Mouse (Mus musculus) mouse embryonic stem cell (cell line): ENCODE data around the gene Lrrc36.

Source experiments
- in situ Hi-C, 2 experiments: fragments of 300-500 bp; cut with MboI; formaldehyde crosslinking; loops; 1 replicate in 1 of 2; 3 replicates in 1 of 2; pipeline ENCODE4 v1.14.3; 2019 to 2020; ENCODE audit warnings: low sequenced_read_pairs in 2 of 2, low pct_unique_long_range_greater_than_20kb in 1 of 2, mixed read lengths in 1 of 2; ENCODE audit not compliant: unreplicated experiment in 1 of 2

Gene Lrrc36

DNA sequence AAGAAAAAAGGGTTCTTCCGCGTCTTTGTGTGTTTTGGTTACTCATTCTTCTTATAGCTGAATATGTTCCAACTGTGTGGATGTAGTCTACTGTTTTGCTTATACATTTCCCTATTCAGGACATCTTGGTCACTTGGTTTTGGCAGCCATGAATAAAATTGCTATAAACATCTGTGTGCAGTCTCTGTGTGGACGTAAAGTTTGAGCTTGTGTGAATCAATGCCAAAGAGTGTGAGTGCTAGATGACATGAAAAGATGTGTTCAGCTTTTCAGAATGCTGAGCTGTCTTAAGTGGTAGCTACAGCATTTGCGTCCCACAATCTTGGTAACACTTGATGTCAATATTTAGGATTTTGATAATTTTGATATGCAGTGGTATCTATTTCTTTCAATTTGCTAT is 6.4 kb downstream of the Lrrc36 start:
- in situ Hi-C loops, result no loop called here

DNA sequence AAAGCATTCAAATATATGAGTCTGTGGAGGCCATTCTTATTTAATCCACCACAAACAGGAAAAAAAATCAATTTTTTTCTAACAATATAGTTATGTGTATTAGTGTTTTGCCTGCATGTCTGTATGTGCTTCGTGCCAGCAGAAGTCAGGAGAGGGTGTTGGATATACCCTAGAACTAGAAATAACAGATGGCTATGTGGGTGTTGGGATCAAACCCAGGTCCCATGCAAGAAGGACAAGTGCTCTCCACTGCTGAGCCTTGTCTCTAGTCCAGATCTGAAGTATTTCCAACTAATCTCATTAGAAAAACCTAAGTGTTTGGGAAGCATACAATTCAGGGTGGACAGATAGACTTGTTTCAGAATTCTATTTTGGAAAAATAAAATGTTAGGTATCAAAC is 8.6 kb downstream of the Lrrc36 start:
- in situ Hi-C loops, result no loop called here

DNA sequence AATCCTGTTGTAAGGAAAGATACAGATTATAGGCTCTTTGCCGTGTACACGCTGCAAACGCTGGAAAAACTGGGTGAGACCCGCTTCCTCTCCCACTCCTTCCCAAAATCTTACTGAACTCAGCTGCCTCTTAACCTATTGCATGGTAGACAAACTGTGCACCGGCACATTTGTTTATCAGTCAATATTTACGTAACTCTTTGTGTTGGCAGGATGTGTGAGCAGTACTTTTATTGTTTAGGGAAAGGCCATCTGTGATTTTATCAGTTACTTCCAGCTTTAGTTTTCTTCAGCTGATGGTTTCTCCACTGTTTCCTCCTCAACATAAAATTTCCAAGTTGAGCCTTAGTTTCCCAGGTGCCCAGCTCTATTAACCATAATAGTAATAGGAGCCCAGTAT is 13.5 kb downstream of the Lrrc36 start:
- in situ Hi-C loops, result no loop called here

DNA sequence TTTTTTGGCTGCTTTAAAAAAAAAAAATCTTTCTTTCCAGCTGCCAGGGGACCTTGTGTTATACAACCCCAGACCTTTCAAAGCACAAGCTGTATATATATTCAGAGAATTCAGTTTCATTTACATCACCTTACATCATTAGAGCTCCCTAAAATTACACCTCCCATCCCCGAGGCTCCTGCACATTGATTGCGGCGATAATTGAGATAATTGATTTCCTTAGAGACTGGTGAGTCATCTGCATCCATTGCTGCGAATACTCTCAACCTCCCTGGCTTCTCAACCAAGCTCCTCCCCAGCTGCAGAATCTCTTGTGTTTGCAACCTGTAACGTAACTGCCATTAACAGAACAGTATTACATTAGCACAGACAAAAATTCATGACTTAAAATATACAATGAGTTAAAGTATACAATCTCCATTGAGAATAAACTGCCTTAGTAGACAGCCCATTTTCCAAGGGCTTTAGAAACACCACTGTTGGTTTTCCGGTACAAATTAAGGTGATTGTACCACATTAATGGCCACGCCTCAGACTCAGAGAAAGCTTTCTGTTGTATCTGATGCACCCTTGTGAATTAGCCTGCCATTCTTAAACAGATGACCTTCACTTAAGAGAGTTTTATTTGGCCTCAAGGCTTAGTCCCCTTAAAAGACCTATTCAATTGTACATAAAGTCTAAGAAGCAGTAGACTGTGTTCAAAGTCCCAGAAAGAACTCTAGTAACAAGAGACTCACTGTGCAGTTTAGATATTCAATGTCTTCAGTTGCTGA is 18.6 kb downstream of the Lrrc36 start:
- in situ Hi-C loops, result no loop called here

DNA sequence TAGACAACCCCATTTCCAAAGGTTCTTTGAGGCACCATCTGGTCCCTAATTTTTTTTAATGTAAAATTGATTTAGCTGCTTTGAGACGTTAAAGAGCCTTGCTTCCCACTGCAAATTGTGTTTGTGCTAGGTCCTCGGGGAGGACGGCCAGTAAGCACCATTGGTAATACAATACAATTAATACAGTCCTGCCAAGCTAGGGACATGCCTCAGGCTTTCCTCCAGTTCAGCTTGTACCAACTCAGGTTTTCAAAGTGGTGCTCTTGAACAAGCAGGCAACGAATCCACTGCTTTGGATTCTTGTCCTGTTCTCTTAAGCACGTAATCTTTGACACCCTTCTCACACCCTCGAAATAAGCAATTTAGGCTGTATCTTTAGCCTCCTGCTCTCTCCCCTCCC is 19.6 kb downstream of the Lrrc36 start:
- in situ Hi-C loops, result no loop called here

DNA sequence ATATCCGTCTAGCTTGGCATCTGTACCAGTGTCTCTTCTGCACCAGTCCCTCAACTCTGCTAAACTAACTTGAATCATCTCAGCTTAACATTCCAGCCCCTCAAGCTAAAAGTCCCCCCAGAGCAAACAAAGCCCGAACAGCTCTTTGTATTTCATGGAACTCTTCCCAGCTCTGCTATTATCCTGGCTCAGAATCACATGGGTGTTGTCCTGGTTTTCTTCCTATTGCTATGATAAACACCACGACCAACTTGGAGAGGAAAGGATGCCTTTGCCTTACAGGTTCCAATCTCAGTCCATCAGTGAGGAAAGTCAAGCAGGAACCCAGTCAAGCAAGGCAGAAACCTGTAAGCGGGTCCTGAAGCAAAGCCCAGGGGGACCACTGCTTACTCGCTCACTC is 20.1 kb downstream of the Lrrc36 start:
- in situ Hi-C loops, result no loop called here

DNA sequence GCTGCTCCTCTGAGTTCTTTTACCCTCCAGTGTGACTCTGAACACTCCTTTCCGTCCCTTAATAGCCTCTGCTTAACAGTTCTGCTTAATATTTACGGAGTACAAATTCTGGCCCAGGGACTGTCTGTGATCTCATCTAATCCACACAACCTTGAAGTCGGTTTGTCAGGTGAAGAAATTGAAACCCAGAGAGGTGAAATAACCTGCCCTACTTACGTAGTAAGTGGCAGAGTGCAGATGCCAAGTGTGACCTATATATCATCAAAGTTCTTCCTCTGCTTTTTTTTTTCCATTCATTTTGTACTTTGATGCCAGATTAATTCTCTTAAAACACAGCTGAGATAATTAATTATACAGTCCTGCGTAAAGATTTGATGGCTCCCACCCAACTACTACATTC is 20.8 kb downstream of the Lrrc36 start:
- in situ Hi-C loops, result no loop called here

DNA sequence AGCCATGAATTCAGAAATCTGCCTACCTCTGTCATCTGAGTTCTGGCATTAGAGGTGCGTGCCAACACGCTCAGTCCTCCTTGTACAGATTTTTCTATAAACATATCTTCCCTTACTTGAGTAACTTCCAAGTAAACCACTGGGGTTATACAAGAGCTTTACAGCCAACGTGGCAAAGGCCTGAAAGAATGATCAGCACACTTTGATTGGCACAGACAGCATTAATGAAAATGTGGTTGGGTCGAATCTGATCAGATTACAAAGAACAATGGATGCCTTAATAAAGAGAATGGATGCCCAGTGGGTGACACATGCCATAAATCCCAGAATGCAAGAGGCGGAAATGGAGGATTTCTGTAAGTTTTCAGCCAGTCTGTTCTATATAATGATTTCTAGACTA is 22.8 kb downstream of the Lrrc36 start:
- in situ Hi-C loops, result loop anchor here in 1 of 2 experiments (5.0 kb wide), 1 partner anchor 36 kb away; the partner anchor contains the start of gene Tppp3

DNA sequence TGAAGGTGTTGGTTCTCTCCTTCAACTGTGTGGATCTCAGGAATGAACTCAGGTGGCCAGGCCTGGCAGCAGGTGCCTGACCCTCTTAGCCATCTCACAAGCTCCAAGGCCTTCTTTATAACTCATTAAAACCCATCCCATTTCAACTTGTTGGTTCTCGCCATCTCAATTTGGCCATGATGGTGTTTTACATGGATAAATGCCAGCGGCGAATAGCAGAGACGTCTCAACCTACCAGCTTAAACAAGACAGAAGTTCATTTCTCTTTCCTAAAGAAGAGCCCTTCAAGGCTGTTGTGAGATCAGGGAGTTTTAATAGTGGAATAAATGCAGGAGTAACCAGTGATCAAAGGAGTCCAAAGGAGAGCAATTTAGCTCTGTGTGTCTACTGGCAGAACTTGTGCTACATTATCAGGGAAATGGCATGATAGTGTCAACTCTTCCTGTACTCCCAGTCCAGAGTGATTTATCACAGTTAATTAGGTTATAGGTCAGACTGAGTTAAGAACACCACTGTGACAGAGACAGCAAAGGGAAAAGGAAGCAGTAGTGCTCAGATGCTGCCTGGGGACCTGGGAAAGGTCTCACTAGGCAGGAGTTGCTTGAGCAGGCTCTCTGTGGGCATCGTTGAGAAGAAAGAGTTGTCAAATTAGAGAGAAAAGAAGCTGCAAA is 23.8 kb downstream of the Lrrc36 start:
- in situ Hi-C loops, result loop anchor here in 1 of 2 experiments (5.0 kb wide), 1 partner anchor 35 kb away; the partner anchor contains the start of gene Tppp3

DNA sequence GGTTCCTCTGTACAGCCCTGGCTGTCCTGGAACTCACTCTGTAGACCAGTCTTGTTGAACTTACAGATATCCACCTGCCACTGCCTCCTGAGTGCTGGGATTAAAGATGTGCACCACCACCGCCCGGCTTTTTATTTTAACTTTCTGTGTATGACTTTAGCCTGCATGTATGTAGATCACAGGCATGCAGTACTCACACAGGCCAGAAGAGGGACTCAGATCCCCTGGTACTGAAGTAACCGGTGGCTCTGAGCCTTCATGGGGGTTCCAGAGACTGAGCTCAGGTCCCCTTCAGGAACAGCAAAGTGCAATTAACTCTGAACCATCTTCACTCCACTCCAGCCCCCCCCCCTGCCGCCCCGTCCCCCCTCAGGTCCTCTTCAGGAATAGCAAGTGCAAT is 25.5 kb downstream of the Lrrc36 start:
- in situ Hi-C loops, result loop anchor here in 1 of 2 experiments (5.0 kb wide), 1 partner anchor 33 kb away; the partner anchor contains the start of gene Tppp3

DNA sequence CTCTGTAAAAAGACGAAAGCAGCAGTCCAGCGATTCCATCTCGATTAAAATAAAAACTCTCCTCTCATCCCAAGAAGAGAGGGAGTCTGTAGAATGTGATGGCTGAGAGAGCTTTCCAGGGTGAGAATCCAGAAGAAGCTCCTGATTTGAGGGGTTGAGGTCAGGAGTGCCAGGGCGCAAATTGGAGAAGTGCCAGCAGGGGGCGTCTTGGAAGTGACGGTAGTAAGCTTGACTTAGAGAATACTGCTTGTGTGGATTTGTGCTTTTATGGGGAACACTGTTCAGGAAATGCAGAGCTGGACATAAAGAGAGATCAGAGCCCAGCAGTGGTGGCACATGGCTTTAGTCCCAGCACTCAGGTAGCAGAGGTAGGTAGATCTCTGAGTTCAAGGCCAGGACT is 28.1 kb downstream of the Lrrc36 start:
- in situ Hi-C loops, result no loop called here

DNA sequence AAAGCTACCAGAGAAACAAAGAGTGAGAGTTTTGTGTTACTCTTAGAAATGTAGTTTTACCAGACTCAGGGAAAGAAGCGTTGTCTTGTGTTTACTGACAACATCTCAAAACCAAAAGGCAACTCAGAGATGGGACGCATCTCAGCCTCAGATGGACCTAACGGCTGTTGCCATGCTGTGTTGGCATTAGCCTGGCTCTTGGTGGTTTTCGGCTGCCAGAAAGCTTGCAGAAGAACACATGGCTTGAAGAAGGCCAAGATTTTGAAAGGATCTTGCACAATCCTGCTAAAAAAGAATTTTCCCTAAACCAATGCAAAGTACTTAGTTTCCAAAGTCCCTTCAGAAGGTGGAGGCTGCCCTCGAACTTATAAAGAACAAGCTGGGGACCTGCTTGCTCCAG is 29.3 kb downstream of the Lrrc36 start:
- in situ Hi-C loops, result no loop called here

DNA sequence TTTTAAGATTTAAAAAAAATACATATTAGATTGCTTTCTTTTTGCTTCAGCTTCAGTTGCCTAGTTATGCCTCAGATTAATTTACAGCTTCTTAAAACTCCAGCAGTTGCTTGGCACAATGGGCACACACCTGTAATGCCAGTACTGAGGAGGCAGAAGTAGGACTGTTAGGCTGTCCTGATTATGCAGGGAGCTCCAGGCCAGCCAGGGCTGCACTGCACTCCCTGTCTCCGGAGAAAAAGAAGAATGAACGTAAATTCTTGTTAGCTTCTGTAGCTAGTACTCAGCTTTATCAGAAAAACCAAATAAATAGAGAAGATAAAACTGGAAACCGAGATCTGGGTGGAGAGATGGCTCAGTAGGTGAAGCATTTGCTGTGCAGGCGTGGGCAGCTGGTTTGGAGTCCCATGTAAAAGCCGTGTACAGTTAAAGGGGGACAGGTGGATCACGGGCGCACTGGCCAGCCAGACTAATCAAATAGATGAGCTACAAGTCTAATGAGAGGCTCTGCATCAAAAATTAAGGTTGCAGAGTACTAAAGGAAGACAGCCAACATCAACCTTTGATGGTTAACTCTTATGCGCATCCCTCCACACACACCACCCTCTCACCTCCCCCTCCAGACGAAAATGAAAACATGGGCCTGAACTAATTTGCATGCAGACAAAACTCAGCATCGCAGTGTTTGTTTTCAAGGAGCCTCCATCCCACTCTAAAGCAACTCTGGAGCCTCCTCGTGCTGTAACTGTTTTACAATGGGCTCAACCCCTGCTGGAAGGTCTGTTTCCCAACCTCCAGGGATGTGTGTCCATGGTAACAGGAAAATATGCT is 32.1 kb downstream of the Lrrc36 start:
- in situ Hi-C loops, result no loop called here

DNA sequence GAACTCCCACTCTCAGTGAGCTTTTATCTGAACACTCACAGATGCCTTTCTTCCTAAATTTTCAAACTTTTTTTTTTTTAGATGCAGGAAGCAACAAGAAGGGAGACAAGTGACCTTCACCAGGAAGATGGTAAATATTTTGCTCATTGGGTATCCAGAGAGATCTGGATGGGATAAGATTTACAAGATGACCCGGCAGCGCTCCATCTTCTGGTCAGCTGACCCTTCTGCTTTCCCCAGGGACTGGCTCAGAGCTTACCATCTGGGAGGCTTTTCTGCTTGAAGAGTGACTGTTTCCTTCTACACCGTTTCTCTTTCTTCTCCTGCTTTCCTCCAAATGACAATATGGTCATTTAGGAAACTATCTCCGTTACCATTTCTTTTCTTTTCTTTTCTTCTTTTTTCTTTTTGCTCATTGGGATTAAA is 32.8 kb downstream of the Lrrc36 start:
- in situ Hi-C loops, result no loop called here

DNA sequence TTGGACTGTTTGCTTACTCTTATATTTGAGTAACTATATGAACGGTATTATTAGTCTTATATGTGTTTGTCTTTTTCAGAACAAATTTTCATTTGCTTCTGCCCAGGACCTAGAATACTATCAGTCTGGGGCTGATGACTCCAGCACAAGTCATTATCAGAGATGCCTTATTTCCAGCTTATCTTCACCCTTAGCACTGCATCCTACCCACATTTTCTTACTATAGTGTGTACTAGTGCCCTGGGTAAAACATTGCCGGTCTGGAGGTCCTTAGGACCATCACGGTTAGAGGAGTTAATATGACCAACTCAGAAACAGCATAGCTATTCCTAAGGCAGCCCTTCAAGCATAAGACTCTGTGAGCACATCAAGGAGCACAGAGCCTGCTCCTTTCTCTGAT is 34.8 kb downstream of the Lrrc36 start:
- in situ Hi-C loops, result no loop called here

DNA sequence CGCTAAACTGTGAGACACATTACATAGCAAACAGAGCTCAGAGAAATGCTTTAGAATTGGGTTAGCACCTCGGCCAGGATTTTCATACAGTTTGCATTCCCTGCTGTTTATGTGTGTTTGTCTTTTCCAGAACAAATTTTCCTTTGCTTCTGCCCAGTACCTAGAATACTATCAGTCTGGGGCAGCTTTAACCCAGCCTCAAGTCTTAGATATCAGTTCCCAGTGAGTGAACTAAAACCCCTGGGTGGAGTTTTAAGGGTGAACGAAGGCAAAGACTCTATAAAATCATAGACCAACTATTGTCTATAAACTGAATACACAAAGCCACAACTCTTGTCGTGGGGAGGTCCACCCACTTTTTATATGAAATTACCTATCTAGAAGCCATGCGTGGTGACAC is 35.2 kb downstream of the Lrrc36 start:
- in situ Hi-C loops, result no loop called here

DNA sequence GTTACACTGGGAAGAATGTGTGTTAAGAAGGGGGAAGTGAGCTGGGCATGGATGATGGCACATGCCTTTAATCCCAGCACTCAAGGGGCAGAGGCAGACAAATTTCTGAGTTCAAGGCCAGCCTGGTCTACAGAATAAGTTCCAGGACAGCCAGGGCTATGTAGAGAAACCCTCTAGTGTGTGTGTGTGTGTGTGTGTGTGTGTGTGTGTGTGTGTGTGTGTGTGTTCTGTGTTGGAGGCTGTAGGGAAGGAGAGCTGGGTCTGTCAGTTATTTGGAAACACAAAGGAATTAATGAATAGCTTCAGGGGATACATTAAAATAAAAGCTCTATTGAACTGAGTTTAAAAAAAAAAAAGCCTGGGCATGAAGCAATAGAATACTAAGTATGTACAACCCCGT is 37.6 kb downstream of the Lrrc36 start:
- in situ Hi-C loops, result no loop called here

DNA sequence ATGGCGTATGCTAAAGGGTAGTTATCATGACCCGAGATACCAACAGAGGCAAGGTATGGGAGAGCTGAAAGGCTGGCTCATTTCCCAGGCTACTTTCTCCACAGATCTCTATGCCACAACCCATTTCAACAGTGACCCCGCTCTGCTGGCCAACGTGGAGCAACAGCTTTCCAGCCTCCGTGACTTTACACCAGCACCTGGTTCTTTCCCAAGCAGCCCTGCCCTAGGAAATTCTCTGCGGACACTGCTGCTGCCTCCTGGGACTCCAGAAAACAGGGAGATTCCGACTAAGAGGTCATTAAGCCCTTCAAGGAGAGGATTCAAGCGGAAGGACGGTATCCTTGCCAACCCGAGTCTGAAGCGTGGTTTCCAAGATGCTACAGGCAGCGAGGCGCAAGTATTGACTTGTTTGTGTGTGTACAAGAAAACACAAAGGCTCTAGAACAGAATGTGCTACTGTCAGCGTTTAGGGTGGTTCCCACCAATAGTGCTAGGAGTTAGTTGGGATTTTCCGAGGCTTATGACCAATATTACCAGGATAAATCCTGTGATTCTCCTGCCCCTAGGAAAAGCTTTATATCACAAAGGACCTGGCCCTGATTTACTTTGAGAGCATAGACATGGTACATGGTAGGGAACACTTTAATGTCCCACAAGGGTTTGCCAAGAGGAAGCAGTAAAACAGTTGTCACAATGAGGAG is 38.7 kb downstream of the Lrrc36 start:
- in situ Hi-C loops, result no loop called here

DNA sequence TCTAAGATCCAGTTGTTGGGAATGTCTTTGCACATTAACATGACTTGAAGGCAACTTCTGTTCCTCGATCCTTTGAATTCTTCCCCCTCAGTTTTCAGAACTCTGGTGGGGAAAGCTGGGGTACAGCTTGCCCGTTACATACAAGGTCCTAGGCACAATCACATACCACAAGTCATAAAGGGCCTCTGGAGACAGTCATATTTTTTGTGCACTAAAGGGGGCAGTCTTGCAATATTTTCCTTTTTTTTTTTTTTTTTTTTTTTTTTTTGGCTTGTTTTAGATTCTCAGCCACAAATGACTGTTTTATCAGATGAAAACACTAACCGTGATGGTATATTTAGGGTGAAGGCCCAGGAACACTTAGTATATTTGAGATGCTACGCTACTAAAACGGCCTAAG is 39.9 kb downstream of the Lrrc36 start:
- in situ Hi-C loops, result no loop called here
